Mouse (Mus musculus) embryo, embryonic 10 days (tissue): ENCODE measurements at regions not wholly inside any gene's neighbourhood (a gene's known extent, or its start where the extent isn't known, plus 50 kb on each side); places are given as distances from the start of the nearest gene placed in this dataset.
"Not testable (repeated sequence)": the region's sequence is repeated elsewhere in the genome, so short reads cannot be mapped to it uniquely, and the experiment has no call there.

ENCODE experiments used
- DNase-seq: peaks from one replicate; pipeline ENCODE4 v3.0.0-alpha.2; 2015; ENCODE audit warnings: low spot score

- DNase-seq = no peak
These were observed 190.3 kb upstream of the Ctso start for GRCm38 (mm10) chr3:81742124-81742523.

- DNase-seq = no peak
These were observed 182.2 kb upstream of the Ctso start for GRCm38 (mm10) chr3:81750164-81750563.

- no peak for DNase-seq
These were observed 179.4 kb upstream of the Ctso start for GRCm38 (mm10) chr3:81752955-81753354.

- no peak for DNase-seq
These were observed 172.0 kb upstream of the Ctso start for GRCm38 (mm10) chr3:81760383-81760782.

GRCm38 (mm10) chr3:81760914-81761313, 171.5 kb upstream of the Ctso start:
- peak; percentile 24 for DNase-seq

GRCm38 (mm10) chr3:81771812-81772211, 160.6 kb upstream of the Ctso start:
- no peak for DNase-seq

- no peak for DNase-seq
These were observed 159.4 kb upstream of the Ctso start for GRCm38 (mm10) chr3:81773012-81773411.

- no peak for DNase-seq
These were observed 150.3 kb upstream of the Ctso start for GRCm38 (mm10) chr3:81782081-81782480.

- DNase-seq = peak; percentile 53
These were observed 149.4 kb upstream of the Ctso start for GRCm38 (mm10) chr3:81782921-81783541.

- no peak for DNase-seq
These were observed 143.5 kb upstream of the Ctso start for GRCm38 (mm10) chr3:81788915-81789314.

GRCm38 (mm10) chr3:81789664-81790063, 142.7 kb upstream of the Ctso start:
- no peak for DNase-seq

GRCm38 (mm10) chr3:81802096-81802495, 130.3 kb upstream of the Ctso start:
- no peak for DNase-seq

GRCm38 (mm10) chr3:81805745-81806144, 126.7 kb upstream of the Ctso start:
- DNase-seq = no peak

GRCm38 (mm10) chr3:81809604-81810003, 122.8 kb upstream of the Ctso start:
- DNase-seq = no peak

GRCm38 (mm10) chr3:81820304-81820703, 112.1 kb upstream of the Ctso start:
- DNase-seq = no peak

- DNase-seq = no peak
These were observed 102.9 kb upstream of the Ctso start for GRCm38 (mm10) chr3:81829525-81829924.

- no peak for DNase-seq
These were observed 102.3 kb upstream of the Ctso start for GRCm38 (mm10) chr3:81829966-81830599.

GRCm38 (mm10) chr3:81835380-81836157, 96.8 kb upstream of the Ctso start:
- peak; percentile 39 for DNase-seq

GRCm38 (mm10) chr3:81836478-81836877, 95.9 kb upstream of the Ctso start:
- DNase-seq = no peak

- not testable (repeated sequence) for DNase-seq
These were observed 94.3 kb upstream of the Ctso start for GRCm38 (mm10) chr3:81838121-81838520.

- no peak for DNase-seq
These were observed 67.9 kb upstream of the Ctso start for GRCm38 (mm10) chr3:81864487-81864886.
